Mouse (Mus musculus) neural tube, embryonic 14.5 days (tissue): ENCODE data around the gene H2afy2. TPM values are rescaled to one million over a fixed set of nuclear protein-coding genes. Genes with fewer than 3 reads are reported as not detected.

Experiments used
- ATAC-seq: fragments of 200-750 bp; cut with Nextera tagmentation; 2 replicates; pipeline ENCODE4 v1.8.0; 2017; ENCODE audit warnings: low read depth, mild to moderate bottlenecking, moderate TSS enrichment, moderate library complexity
- H3K27ac ChIP-seq: fragments of 300-500 bp; sonication (generic); 2 replicates; pipeline ENCODE4 v1.5.1; 2014; ENCODE audit warnings: low read depth, mild to moderate bottlenecking, control low read depth, low read length, moderate library complexity, mixed read lengths
- H3K27me3 ChIP-seq: fragments of 300-500 bp; sonication (generic); 2 replicates; pipeline ENCODE4 v1.6.1; 2014; ENCODE audit warnings: low read length; ENCODE audit not compliant: control insufficient read depth, insufficient read depth
- H3K36me3 ChIP-seq: fragments of 300-500 bp; sonication (generic); 2 replicates; pipeline ENCODE4 v1.6.1; 2014; ENCODE audit warnings: low read length, mixed read lengths; ENCODE audit not compliant: control insufficient read depth, insufficient read depth
- H3K4me1 ChIP-seq: fragments of 300-500 bp; sonication (generic); 2 replicates; pipeline ENCODE4 v1.6.1; 2014; ENCODE audit warnings: low read length; ENCODE audit not compliant: control insufficient read depth, insufficient read depth
- H3K4me2 ChIP-seq: fragments of 300-500 bp; sonication (generic); 2 replicates; pipeline ENCODE4 v1.6.1; 2014; ENCODE audit warnings: mild to moderate bottlenecking, low read depth, low read length, control low read depth
- H3K4me3 ChIP-seq: fragments of 300-500 bp; sonication (generic); 2 replicates; pipeline ENCODE4 v1.5.1; 2014; ENCODE audit warnings: low read depth, low read length, control low read depth, mixed read lengths
- H3K9ac ChIP-seq: fragments of 300-500 bp; sonication (generic); replicated peaks from 2 replicates; pipeline ENCODE4 v1.6.1; 2014; ENCODE audit warnings: low read depth, mild to moderate bottlenecking, control low read depth, low read length, mixed read lengths
- H3K9me3 ChIP-seq: fragments of 300-500 bp; sonication (generic); 2 replicates; pipeline ENCODE4 v1.6.1; 2016; ENCODE audit warnings: low read length; ENCODE audit not compliant: control insufficient read depth
- WGBS: fragments of 180-500 bp; shearing (Covaris S2); extraction: QIAGEN DNeasy Blood & Tissue Kit; methylation state at CpG from one replicate; pipeline ENCODE4 v1.1.7; 2014; 5-methylcytosine and 5-hydroxymethylcytosine counted together
- polyA plus RNA-seq: library from polyadenylated mRNA; unstranded; fragments of >200 nt; fragmentation: Nextera tagmentation; extraction: Ambion mirVana; gene quantifications from 2 replicates; pipeline ENCODE4 v1.2.1, GENCODE M21; 2014

The H2afy2 gene
- polyA plus RNA-seq, 1 experiment from 2014 or later, result 203 TPM

GRCm38 (mm10) chr10:61722215-61722614, 61.7 kb downstream of the H2afy2 start:
- WGBS, result 88% methylated on average over 3 of the region's 3 CpGs

DNA sequence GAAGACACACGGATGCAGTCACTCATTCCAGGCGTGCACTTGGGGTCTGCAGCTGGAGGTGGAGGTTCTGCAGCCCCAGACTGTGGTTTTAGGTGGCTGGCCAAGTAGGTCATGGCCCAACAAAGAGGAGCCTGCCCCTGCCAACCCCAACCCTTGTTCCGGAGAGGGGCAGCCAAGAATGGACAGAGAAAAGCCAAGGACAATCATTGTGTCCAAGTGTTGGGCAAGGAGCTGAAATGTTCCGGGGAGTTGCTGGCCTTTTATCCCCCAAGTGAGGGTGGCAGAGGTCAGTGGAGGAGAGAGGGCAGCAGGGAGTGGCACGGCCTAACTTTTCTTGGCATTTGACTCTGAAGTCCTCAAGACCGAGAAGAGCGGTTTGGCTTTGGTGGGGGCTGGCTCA, 63.6 kb downstream of the H2afy2 start:
- WGBS, result 91% methylated on average over 7 of the region's 7 CpGs
- ATAC-seq, result no peak
- Histone ChIP-seq H3K27me3 (no peaks in the 10 kb centered on the region), H3K27ac (no peak overlapping the region), H3K4me3 (no peak overlapping the region), H3K36me3 (no peaks in the 10 kb centered on the region), H3K4me1 (0 out of 2 replicates have a peak, but pooled peaks cover 3% of the 10 kb centered on the region), H3K9ac (no peak overlapping the region), H3K4me2 (no peak overlapping the region), H3K9me3 (no peaks in the 10 kb centered on the region)

More at GRCm38 (mm10) chr10:61722215-61722614, 61.7 kb downstream of the H2afy2 start:
- ATAC-seq, result no peak
- Histone ChIP-seq H3K9me3 (no peaks in the 10 kb centered on the region), H3K4me3 (no peak overlapping the region), H3K27ac (no peak overlapping the region), H3K36me3 (no peaks in the 10 kb centered on the region), H3K27me3 (no peaks in the 10 kb centered on the region), H3K9ac (no peak overlapping the region), H3K4me2 (no peak overlapping the region), H3K4me1 (no peaks in the 10 kb centered on the region)

DNA sequence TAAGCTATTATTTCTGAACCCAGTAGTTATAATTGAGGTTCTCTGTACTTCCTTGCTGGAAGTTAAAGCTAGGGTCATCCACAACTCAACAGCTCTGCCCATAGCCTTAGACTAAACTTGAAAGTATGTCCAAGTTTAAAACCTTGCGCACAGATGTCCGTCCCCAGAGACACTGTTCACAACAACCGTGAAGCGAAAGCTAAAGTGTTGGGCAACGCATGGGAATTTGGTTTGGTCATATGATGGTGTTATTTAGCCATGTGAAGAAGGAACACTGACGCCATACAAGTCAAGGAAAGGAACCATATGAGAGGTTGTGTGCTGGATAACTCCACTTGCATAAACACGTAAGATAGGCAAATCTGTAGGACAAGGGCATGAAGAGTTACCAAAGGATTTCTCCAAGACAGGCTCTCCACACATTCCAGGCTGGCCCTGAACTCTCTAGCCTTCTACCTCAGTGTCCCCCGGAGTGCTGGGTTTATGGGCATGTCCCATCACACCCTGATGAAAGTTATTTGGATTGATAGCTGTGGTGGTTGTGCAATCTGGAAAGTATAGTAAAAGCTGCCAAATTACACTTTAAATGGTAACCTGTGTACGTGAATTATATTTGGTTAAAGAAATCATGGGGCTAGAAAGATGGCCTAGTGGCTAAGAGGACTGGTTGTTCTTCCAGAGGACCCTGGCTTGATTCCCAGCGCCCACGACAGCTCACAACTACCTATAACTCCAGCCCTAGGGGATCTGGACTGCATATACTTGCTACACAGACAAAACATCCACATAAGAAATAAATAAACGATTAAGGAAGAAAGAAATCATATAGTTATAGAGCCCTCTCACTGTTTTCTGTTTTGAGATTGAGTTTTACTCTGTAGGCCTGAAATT, 66.3 kb downstream of the H2afy2 start:
- H3K9ac ChIP-seq, result no peak overlapping the region
- no peaks in the 10 kb centered on the region for H3K9me3 ChIP-seq
- no peaks in the 10 kb centered on the region for H3K36me3 ChIP-seq
- H3K27me3 ChIP-seq, result no peaks in the 10 kb centered on the region
- H3K27ac ChIP-seq, result no peak overlapping the region
- 92% methylated on average over 12 of the region's 12 CpGs for WGBS
- H3K4me2 ChIP-seq, result no peak overlapping the region
- H3K4me3 ChIP-seq, result no peak overlapping the region
- 0 out of 2 replicates have a peak, but pooled peaks cover 3% of the 10 kb centered on the region for H3K4me1 ChIP-seq
- no peak for ATAC-seq

- no peak overlapping the region for H3K9ac ChIP-seq
- 0 out of 2 replicates have a peak, but pooled peaks cover 3% of the 10 kb centered on the region for H3K4me1 ChIP-seq
- H3K9me3 ChIP-seq, result no peaks in the 10 kb centered on the region
- H3K27me3 ChIP-seq, result no peaks in the 10 kb centered on the region
- H3K27ac ChIP-seq, result no peak overlapping the region
- H3K36me3 ChIP-seq, result no peaks in the 10 kb centered on the region
- no peak for ATAC-seq
- WGBS, result 79% methylated on average over 7 of the region's 7 CpGs
- no peak overlapping the region; the same call in 1 of the 2 replicates for H3K4me2 ChIP-seq
- H3K4me3 ChIP-seq, result no peak overlapping the region
Measured at GRCm38 (mm10) chr10:61715996-61716864, 67.7 kb downstream of the H2afy2 start.

- no peaks in the 10 kb centered on the region for H3K9me3 ChIP-seq
- peak; percentile 28; the same call in 1 of the 2 replicates for ATAC-seq
- H3K4me1 ChIP-seq, result 0 out of 2 replicates have a peak, but pooled peaks cover 3% of the 10 kb centered on the region
- H3K4me3 ChIP-seq, result peak overlapping the region; percentile 47
- no peak overlapping the region for H3K27ac ChIP-seq
- H3K4me2 ChIP-seq, result peak overlapping the region; percentile 92
- H3K9ac ChIP-seq, result peak overlapping the region; percentile 53
- no peaks in the 10 kb centered on the region for H3K36me3 ChIP-seq
- 3% methylated on average over 11 of the region's 11 CpGs for WGBS
- no peaks in the 10 kb centered on the region for H3K27me3 ChIP-seq
Measured at GRCm38 (mm10) chr10:61715462-61715837, 68.5 kb downstream of the H2afy2 start.

DNA sequence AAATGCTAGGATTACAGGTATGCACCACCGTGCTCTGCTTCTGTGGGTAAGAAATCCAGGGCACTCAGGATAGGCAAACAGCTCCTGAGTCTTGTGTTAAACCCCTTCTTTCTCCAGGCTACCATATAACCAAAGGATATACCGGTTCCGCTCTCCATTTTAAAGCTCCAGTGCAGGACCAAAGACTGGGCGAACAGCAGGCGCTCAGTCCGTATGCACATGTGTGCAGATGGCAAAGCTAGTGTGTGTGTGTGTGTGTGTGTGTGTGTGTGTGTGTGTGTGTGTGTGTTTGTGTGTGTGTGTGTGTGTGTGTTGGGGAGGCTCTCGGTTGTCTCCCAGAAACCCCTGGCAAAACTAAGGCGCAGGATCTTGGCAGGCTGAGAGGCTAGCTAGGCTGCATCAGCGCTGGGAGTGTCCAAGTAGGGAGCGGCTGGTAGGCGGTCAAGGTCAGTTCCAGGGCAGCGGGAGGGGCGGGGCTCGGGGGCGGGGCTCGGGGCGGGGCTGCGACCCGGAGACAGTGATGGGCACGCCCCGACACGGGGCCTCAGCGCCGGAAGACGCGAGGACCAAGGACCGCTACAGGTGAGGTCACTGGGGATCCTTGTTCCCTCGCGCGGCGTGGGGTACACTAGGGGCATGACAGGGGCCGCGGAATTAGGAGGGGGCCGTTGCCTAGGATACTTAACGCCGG, 69.0 kb downstream of the H2afy2 start, which contains the start of gene Aifm2:
Gene Aifm2 (plus strand): TSS at position 493 of the 691 bp plus-strand sequence.
- no peaks in the 10 kb centered on the region for H3K36me3 ChIP-seq
- H3K4me1 ChIP-seq, result 0 out of 2 replicates have a peak, but pooled peaks cover 3% of the 10 kb centered on the region
- peak within 1 kb of the TSS; percentile 53 for H3K9ac ChIP-seq
- H3K27ac ChIP-seq, result no peak within 1 kb of the TSS
- H3K27me3 ChIP-seq, result no peaks in the 10 kb centered on the region
- WGBS, result 14% methylated on average over 30 of the region's 36 CpGs
- ATAC-seq, result peak; percentile 80
- H3K9me3 ChIP-seq, result no peaks in the 10 kb centered on the region
- peak within 1 kb of the TSS; percentile 92 for H3K4me2 ChIP-seq
- H3K4me3 ChIP-seq, result peak within 1 kb of the TSS; percentile 47

DNA sequence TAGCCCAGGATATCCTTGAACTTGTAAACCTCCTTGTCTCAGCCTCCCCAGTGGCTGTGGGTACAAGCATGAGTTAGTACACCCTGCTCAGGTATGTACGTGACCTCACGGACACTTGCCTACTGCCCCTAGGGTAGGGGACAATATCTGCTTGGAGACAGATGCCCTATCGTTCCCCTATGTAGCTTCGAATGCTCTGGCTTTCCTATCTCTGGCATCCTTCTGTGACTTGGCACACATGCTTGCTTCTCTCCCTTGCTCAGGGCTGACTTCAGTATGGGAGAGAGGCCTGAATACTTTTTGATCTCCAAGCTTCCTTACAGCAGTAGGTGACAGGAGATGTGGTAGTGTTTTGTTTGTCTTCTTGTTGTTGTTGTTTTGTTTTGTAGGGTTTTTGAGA, 69.8 kb downstream of the H2afy2 start:
- no peak for ATAC-seq
- Histone ChIP-seq H3K27me3 (no peaks in the 10 kb centered on the region), H3K4me3 (no peak overlapping the region), H3K4me2 (no peak overlapping the region), H3K4me1 (0 out of 2 replicates have a peak, but pooled peaks cover 3% of the 10 kb centered on the region), H3K9ac (no peak overlapping the region), H3K27ac (no peak overlapping the region), H3K9me3 (no peaks in the 10 kb centered on the region), H3K36me3 (no peaks in the 10 kb centered on the region)
- WGBS, result 92% methylated on average over 4 of the region's 4 CpGs

DNA sequence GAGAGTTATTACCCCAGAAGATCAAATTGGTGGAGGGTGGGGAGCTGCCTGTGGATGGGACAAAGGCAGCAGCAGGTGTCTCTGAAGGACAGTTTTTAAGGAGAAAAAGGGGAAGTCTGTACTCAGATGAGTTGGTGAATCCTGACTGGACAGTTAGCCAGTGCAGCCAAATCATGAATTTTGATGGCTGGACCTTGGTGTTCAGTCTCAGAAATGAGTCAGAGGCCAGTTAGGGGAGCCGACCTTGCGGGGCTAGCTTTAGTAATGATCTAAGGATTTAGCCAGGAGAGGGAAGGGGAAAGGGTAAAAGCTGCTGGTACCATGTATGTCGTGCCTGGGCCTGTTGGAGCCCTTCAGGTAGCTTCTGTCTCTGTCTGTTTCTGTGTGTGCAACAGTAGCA, 70.3 kb downstream of the H2afy2 start:
- Histone ChIP-seq H3K36me3 (no peaks in the 10 kb centered on the region), H3K9ac (no peak overlapping the region)
- no peak for ATAC-seq

More for the DNA sequence above, 70.3 kb downstream of the H2afy2 start:
- Histone ChIP-seq H3K27me3 (no peaks in the 10 kb centered on the region), H3K27ac (no peak overlapping the region), H3K4me1 (0 out of 2 replicates have a peak, but pooled peaks cover 3% of the 10 kb centered on the region), H3K4me2 (no peak overlapping the region), H3K4me3 (no peak overlapping the region), H3K9me3 (no peaks in the 10 kb centered on the region)
- WGBS, result 59% methylated on average over 3 of the region's 3 CpGs
